Mouse (Mus musculus): ENCODE data around the gene Cpm. TPM values are rescaled to one million over a fixed set of nuclear protein-coding genes. Genes with fewer than 3 reads are reported as not detected.
"Not testable (repeated sequence)": the region's sequence is repeated elsewhere in the genome, so short reads cannot be mapped to it uniquely, and the experiment has no call there.

The Cpm gene
- polyA plus RNA-seq, 1 experiment from 2014 or later: 57.7 TPM

DNA sequence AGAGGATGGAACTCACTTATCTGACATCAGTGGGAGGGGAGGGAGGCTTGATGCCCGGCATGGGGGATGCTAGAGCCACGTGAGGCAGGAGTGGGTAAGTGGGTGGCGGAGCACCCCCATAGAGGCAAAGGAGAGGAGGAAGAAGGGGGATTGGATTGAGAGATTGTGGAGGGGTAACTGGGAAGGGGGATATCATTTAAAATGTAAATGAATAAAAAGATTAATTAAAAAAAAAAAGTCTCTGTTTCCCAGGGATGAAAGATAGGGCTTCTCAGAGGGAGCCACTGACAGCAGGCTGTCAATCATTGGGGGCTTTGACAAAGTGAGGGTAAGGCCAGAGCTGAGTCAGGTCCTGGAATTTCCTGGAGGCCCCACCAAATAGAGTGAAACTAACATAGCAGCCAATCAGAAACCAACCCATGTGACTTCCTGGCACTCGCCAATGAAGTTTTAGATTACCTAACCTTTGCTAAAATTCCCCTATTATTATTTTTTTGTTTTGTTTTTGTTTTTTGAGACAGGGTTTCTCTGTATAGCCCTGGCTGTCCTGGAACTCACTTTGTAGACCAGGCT is 85.7 kb downstream of the Cpm start:
- H3K27ac ChIP-seq: no peak overlapping the region
- no peaks in the 10 kb centered on the region for H3K36me3 ChIP-seq
- no peaks in the 10 kb centered on the region for H3K27me3 ChIP-seq (replicated peaks)
- ATAC-seq (ENCODE audit: insufficient read depth, low FRiP score, low read depth): no peak
- H3K4me2 ChIP-seq: no peak overlapping the region
- no peaks in the 10 kb centered on the region for H3K9me3 ChIP-seq
- no peak overlapping the region for H3K9ac ChIP-seq
- WGBS: 73% methylated on average over 4 of the region's 4 CpGs
- H3K4me1 ChIP-seq: peaks cover 10% of the 10 kb centered on the region; the same call in 1 of the 2 replicates
- no peak overlapping the region for H3K4me3 ChIP-seq (replicated peaks)

DNA sequence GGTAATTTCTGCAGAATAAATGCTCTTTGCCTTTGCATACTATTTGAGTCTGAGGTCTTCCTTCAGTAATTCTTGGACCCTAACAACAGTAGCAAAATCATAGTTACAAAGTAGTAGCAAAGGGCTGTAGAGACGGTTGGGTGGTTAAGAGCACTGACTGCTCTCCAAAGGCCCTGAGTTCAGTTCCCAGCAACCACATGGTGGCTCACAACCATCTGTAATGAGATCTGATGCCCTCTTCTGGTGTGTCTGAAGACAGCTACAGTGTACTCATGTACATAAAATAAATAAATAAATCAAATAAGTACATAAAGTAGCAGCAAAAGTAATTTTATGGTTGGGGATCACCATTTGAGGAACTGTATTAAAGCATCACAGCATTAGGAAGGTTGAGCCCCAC is 86.4 kb downstream of the Cpm start:
- H3K9me3 ChIP-seq; H3K27ac ChIP-seq; H3K4me1 ChIP-seq; H3K4me3 ChIP-seq (replicated peaks); ATAC-seq (ENCODE audit: insufficient read depth, low FRiP score, low read depth); H3K4me2 ChIP-seq; H3K9ac ChIP-seq; H3K36me3 ChIP-seq; H3K27me3 ChIP-seq (replicated peaks): not testable (repeated sequence)
- 98% methylated on average over 1 of the region's 1 CpGs for WGBS

DNA sequence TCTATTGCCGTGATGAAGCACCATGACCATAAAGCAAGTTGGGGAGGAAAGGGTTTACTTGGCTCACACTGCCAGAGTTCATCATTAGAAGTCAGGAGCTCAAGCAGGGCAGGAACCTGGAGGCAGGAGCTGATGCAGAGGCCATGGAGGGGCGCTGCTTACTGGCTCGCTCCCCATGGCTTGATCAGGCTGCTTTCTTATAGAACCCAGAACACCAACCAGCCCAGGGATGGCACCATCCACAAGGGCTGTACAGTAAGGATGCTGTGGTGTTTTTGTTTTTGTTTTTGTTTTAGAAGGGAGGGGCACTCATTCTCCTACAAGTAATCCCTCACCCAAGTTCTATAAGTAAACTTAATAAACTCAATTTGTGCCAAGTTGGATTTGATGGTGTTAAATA is 87.4 kb downstream of the Cpm start:
- 86% methylated on average over 3 of the region's 3 CpGs for WGBS
- no peak for ATAC-seq (ENCODE audit: insufficient read depth, low FRiP score, low read depth)

DNA sequence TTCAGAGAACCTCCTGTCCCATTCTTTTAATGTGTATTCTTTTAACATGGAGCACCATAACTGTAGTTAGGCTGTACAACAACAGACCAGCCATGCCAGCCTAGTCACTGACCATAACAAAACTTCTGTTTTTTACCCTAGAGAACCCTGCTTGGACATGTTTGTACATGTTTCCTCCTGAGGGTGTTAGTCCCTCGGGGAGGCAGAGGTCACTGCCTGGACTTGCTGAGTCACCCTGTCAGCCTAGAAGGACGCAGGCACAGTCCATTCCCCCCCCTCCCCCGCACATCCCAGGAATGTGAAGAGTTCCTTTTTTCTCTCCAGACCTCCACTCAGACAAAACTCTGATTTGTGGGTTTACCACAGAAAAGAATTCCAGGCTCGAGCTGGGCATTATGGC is 88.3 kb downstream of the Cpm start:
- Histone ChIP-seq H3K9me3 (no peaks in the 10 kb centered on the region), H3K4me1 (0 out of 2 replicates have a peak, but pooled peaks cover 4% of the 10 kb centered on the region), H3K27ac (no peak overlapping the region), H3K9ac (no peak overlapping the region), H3K27me3 (replicated peaks) (no peaks in the 10 kb centered on the region), H3K4me2 (no peak overlapping the region), H3K36me3 (no peaks in the 10 kb centered on the region), H3K4me3 (replicated peaks) (no peak overlapping the region)
- 9% methylated on average over 4 of the region's 4 CpGs for WGBS
- ATAC-seq (ENCODE audit: insufficient read depth, low FRiP score, low read depth): peak; percentile 54

More for the DNA sequence above, 87.4 kb downstream of the Cpm start:
- no peaks in the 10 kb centered on the region for H3K27me3 ChIP-seq (replicated peaks)
- H3K4me3 ChIP-seq (replicated peaks): no peak overlapping the region
- H3K4me2 ChIP-seq: no peak overlapping the region
- 0 out of 2 replicates have a peak, but pooled peaks cover 4% of the 10 kb centered on the region for H3K4me1 ChIP-seq
- no peak overlapping the region for H3K27ac ChIP-seq
- no peak overlapping the region for H3K9ac ChIP-seq
- H3K36me3 ChIP-seq: no peaks in the 10 kb centered on the region
- no peaks in the 10 kb centered on the region for H3K9me3 ChIP-seq

DNA sequence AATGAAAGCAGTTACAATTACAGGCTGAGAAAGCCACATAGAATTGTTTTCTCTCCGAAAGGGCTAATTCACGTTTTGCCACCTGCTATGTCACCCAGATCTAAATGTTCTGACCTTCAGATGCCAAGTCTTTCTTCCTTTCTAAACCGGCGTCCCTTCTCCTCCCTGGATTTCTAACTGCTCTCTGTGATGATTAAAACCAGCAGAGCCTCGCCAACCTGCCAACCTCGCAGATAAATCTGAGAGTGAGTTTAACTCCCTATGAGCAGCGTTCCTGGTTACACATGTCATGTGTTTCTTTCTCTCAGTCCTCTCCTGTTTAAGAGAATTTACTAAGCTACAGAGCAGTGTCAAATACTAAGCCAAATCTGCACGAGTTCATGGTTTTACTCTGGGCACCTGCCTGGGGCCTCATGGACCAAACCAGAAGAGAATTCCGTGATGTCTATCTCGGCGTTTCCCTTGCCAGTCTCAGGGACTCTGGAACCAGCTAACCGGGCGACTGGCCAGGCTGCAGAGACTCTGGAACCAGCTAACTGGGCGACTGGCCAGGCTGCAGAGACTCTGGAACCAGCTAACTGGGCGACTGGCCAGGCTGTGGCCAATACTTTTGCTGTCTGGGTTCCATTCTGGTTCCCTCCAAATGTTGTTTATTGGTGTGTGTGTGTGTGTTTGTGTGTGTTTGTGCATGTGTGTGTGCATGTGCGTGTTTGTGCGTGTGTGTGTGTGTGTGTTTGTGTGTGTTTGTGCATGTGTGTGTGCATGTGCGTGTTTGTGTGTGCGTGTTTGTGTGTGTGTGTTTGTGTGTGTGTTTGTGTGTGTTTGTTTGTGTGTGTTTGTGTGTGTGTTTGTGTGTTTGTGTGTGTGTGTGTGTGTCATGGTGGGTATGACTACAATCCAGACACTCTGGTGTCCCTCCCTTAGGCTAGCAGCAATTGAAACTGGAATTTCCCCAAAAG is 89.1 kb downstream of the Cpm start:
- no peak for ATAC-seq (ENCODE audit: insufficient read depth, low FRiP score, low read depth)
- Histone ChIP-seq H3K9ac (no peak overlapping the region), H3K27me3 (replicated peaks) (no peaks in the 10 kb centered on the region), H3K4me1 (0 out of 2 replicates have a peak, but pooled peaks cover 4% of the 10 kb centered on the region), H3K4me3 (replicated peaks) (no peak overlapping the region), H3K9me3 (no peaks in the 10 kb centered on the region), H3K36me3 (no peaks in the 10 kb centered on the region), H3K27ac (no peak overlapping the region), H3K4me2 (no peak overlapping the region)
- WGBS: 59% methylated on average over 19 of the region's 19 CpGs

DNA sequence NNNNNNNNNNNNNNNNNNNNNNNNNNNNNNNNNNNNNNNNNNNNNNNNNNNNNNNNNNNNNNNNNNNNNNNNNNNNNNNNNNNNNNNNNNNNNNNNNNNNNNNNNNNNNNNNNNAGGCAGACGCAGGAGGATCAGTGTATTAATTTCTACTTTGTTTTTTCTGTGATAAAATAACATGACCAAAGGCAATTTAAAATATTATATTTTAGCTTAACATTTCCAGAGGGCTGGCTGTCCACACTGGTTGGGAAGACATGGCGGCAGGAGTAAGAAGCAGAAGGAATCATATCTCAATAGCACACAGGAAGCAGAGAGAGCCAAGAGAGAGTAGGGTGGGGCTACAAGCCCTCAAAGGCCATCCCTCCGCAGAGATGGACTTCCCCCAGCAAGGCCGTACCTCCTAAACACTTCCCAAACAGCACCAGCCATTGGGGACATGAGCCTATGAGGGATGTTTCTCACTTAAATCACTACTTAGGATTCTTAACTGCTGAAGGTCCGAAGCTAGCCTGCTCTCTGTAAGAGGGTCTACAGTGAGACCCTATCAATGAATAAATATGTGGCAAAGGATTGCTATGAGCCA is 94.9 kb downstream of the Cpm start:
- Histone ChIP-seq H3K9me3 (no peaks in the 10 kb centered on the region), H3K27ac (no peak overlapping the region), H3K4me2 (no peak overlapping the region), H3K27me3 (replicated peaks) (no peaks in the 10 kb centered on the region), H3K36me3 (no peaks in the 10 kb centered on the region), H3K4me1 (no peaks in the 10 kb centered on the region), H3K4me3 (replicated peaks) (no peak overlapping the region), H3K9ac (no peak overlapping the region)
- WGBS: 72% methylated on average over 5 of the region's 5 CpGs
- ATAC-seq (ENCODE audit: insufficient read depth, low FRiP score, low read depth): no peak

DNA sequence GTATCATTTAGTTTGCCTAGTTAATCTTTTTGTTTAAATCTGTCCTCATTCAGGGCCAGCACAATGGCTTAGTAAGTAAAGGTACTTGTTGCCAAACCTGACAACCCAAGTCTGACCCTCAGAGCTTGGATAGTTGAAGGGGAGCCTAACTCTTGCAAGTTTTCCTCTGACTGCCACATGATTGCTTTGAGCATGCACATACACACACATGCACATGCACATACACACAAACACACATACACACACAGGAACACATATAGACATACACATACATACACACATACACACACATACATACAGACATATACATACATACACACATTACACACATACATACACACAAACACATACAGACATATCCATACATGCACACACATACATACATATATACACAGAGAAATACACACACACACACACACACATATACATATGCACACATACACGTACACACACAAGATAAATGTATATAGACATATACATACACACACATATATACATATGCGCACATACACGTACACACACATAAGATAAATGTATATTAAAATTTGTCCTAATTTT is 95.6 kb downstream of the Cpm start:
- Histone ChIP-seq H3K4me1 (no peaks in the 10 kb centered on the region), H3K4me2 (no peak overlapping the region), H3K27me3 (replicated peaks) (no peaks in the 10 kb centered on the region), H3K27ac (no peak overlapping the region), H3K4me3 (replicated peaks) (no peak overlapping the region), H3K9me3 (no peaks in the 10 kb centered on the region), H3K9ac (no peak overlapping the region), H3K36me3 (no peaks in the 10 kb centered on the region)
- no peak for ATAC-seq (ENCODE audit: insufficient read depth, low FRiP score, low read depth)
- WGBS: 89% methylated on average over 3 of the region's 3 CpGs

GRCm38 (mm10) chr10:117725671-117726070 is 96.4 kb downstream of the Cpm start:
- WGBS: 69% methylated on average over 7 of the region's 7 CpGs

DNA sequence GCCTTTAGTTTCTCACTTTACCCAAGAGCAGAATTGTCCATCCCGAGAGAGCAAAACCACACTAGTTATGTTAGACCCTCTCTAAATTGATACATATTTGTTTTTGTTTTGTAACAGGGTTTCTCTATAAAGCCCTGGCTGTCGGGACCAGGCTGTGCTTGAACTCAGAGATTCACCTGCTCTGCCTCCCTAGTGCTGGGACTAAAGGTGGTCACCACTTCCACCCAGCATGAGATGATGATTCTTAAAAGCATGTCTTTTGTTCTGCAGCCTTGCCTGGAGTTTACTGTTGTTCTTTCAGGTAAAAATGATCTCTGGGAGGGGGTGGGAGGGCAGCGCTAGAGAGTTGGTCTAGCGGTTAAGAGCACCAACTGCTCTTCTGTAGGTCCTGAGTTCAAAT is 97.0 kb downstream of the Cpm start:
- WGBS: 87% methylated on average over 4 of the region's 4 CpGs
- H3K27me3 ChIP-seq (replicated peaks): no peaks in the 10 kb centered on the region
- ATAC-seq (ENCODE audit: insufficient read depth, low FRiP score, low read depth): no peak

More at GRCm38 (mm10) chr10:117725671-117726070, 96.4 kb downstream of the Cpm start:
- Histone ChIP-seq H3K27me3 (replicated peaks) (no peaks in the 10 kb centered on the region), H3K27ac (no peak overlapping the region), H3K9me3 (no peaks in the 10 kb centered on the region), H3K36me3 (no peaks in the 10 kb centered on the region), H3K9ac (no peak overlapping the region), H3K4me2 (no peak overlapping the region), H3K4me3 (replicated peaks) (no peak overlapping the region), H3K4me1 (no peaks in the 10 kb centered on the region)
- ATAC-seq (ENCODE audit: insufficient read depth, low FRiP score, low read depth): no peak

DNA sequence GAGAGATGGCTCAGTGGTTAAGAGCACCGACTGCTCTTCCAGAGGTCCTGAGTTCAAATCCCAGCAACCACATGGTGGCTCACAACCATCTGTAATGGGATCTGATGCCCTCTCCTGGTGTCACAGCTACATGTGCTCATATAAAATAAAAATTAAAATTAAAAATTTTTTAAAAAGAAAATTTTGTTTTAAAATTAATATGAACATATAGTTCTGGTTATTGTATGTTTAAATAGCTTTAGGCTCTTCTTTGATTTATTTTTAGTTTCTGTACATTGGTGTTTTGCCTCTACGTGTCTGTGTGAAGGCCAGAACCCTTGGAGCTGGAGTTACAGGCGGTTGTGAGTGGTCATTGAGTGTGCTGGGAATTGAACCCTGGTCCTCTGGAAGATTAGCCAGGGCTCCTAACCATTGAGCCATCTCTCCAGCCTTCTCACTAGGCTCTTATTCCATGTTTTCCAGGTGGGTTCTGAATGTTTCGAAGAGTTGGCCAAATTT is 97.6 kb downstream of the Cpm start:
- no peak for ATAC-seq (ENCODE audit: insufficient read depth, low FRiP score, low read depth)
- H3K9ac ChIP-seq: no peak overlapping the region
- H3K27me3 ChIP-seq (replicated peaks): no peaks in the 10 kb centered on the region
- WGBS: 91% methylated on average over 4 of the region's 4 CpGs
- no peak overlapping the region for H3K4me2 ChIP-seq
- H3K4me3 ChIP-seq (replicated peaks): no peak overlapping the region
- no peak overlapping the region for H3K27ac ChIP-seq
- no peaks in the 10 kb centered on the region for H3K9me3 ChIP-seq
- no peaks in the 10 kb centered on the region for H3K36me3 ChIP-seq
- H3K4me1 ChIP-seq: no peaks in the 10 kb centered on the region; the same call in 1 of the 2 replicates

More for the DNA sequence above, 97.0 kb downstream of the Cpm start:
- no peaks in the 10 kb centered on the region for H3K36me3 ChIP-seq
- no peak overlapping the region for H3K27ac ChIP-seq
- H3K4me1 ChIP-seq: no peaks in the 10 kb centered on the region; the same call in 1 of the 2 replicates
- H3K4me3 ChIP-seq (replicated peaks): no peak overlapping the region
- no peak overlapping the region for H3K9ac ChIP-seq
- no peak overlapping the region for H3K4me2 ChIP-seq
- H3K9me3 ChIP-seq: no peaks in the 10 kb centered on the region

DNA sequence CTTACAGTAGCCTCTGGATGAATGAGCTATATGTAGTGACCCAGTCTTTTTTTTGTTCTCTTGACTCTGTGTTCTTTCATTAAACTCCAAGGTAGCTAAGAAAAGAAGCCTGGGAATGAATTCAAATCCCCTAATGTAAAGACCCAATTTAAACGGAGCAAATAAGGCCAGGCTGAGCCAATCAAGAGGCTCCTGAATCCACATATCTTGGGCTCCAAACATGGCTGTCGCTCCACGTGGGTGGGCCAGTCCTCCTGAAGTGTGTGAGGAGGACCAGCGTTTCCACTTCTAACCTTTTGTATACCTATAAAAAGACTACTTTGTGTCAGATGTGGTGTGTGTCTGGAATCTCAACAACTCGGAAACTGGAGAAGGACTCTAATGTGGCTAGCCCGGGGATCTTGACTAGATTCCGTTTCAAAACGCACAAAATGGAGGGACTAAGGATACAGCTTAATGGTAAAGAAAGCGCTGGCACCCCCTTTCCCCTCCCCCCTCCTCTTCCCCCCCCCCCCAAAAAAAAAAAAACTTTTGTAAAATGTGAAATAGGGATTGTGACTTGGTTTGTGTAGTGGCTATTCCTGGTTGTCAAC is 98.3 kb downstream of the Cpm start:
- no peak overlapping the region for H3K27ac ChIP-seq
- no peaks in the 10 kb centered on the region; the same call in 1 of the 2 replicates for H3K4me1 ChIP-seq
- no peak overlapping the region for H3K4me2 ChIP-seq
- no peak overlapping the region for H3K4me3 ChIP-seq (replicated peaks)
- H3K27me3 ChIP-seq (replicated peaks): no peaks in the 10 kb centered on the region
- no peaks in the 10 kb centered on the region for H3K36me3 ChIP-seq
- 71% methylated on average over 9 of the region's 9 CpGs for WGBS
- ATAC-seq (ENCODE audit: insufficient read depth, low FRiP score, low read depth): no peak
- no peaks in the 10 kb centered on the region for H3K9me3 ChIP-seq
- H3K9ac ChIP-seq: no peak overlapping the region

Measured in stomach, embryonic 15.5 days (tissue).